Mouse (Mus musculus) heart, embryonic 12.5 days (tissue): ENCODE measurements around the gene Daam2. TPM values are rescaled to one million over a fixed set of nuclear protein-coding genes. Genes with fewer than 3 reads are reported as not detected.

ENCODE experiments used
- ATAC-seq: fragments of 200-750 bp; cut with Nextera tagmentation; 2 replicates; pipeline ENCODE4 v1.8.0; 2017; ENCODE audit warnings: moderate TSS enrichment, moderate library complexity; ENCODE audit not compliant: insufficient number of reproducible peaks, low FRiP score
- H3K27ac ChIP-seq: fragments of 300-500 bp; sonication (generic); 2 replicates; pipeline ENCODE4 v1.5.1; 2016; ENCODE audit warnings: mild to moderate bottlenecking, moderate library complexity; ENCODE audit not compliant: poor library complexity, severe bottlenecking
- H3K27me3 ChIP-seq: fragments of 300-500 bp; sonication (generic); replicated peaks from 2 replicates; pipeline ENCODE4 v1.6.1; 2016; ENCODE audit warnings: mild to moderate bottlenecking, moderate library complexity
- H3K36me3 ChIP-seq: fragments of 300-500 bp; sonication (generic); 2 replicates; pipeline ENCODE4 v1.6.1; 2016; ENCODE audit warnings: mild to moderate bottlenecking, moderate library complexity
- H3K4me1 ChIP-seq: fragments of 300-500 bp; sonication (generic); replicated peaks from 2 replicates; pipeline ENCODE4 v1.6.1; 2016; ENCODE audit warnings: mild to moderate bottlenecking
- H3K4me2 ChIP-seq: fragments of 300-500 bp; sonication (generic); 2 replicates; pipeline ENCODE4 v1.6.1; 2016; ENCODE audit warnings: mild to moderate bottlenecking, moderate library complexity
- H3K4me3 ChIP-seq: fragments of 300-500 bp; sonication (generic); 2 replicates; pipeline ENCODE4 v1.5.1; 2016; ENCODE audit warnings: mild to moderate bottlenecking
- H3K9ac ChIP-seq: fragments of 300-500 bp; sonication (generic); 2 replicates; pipeline ENCODE4 v1.6.1; 2016; ENCODE audit warnings: mild to moderate bottlenecking, moderate library complexity
- H3K9me3 ChIP-seq: fragments of 300-500 bp; sonication (generic); replicated peaks from 2 replicates; pipeline ENCODE4 v1.6.1; 2016; ENCODE audit warnings: mild to moderate bottlenecking, moderate library complexity
- WGBS: fragments of 180-500 bp; shearing (Covaris S2); methylation state at CpG from one replicate; pipeline ENCODE4 v1.1.7; 2016; 5-methylcytosine and 5-hydroxymethylcytosine counted together
- polyA plus RNA-seq: library from polyadenylated mRNA; unstranded; fragments of >200 nt; fragmentation: Nextera tagmentation; extraction: Ambion mirVana; gene quantifications from 2 replicates; pipeline ENCODE4 v1.2.1, GENCODE M21; 2016

Gene Daam2
- polyA plus RNA-seq, 1 experiment from 2014 or later: 4.1 TPM

DNA sequence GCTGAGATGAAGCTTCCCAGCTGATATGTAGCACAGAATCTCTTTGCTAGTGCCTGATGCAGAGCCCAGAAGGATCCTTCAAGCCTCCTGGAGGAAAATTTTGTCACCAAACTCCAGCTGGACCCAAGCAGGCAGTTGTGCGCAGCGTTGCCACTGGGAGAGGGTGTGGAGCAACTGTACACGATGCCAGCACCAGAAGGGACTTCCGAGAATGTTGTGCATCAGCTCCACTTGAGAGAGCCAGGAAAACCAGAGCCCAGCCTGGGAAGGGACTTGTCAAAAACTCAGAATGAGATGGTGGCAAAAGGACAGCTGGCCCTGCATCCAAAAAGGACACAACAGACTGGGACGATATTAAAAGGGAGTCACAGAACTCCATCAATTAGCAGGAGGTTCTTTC, 32.5 kb downstream of the Daam2 start:
- Histone ChIP-seq H3K27me3 (no peaks in the 10 kb centered on the region), H3K4me3 (no peak overlapping the region), H3K9ac (no peak overlapping the region), H3K36me3 (no peaks in the 10 kb centered on the region), H3K4me1 (peaks cover 25% of the 10 kb centered on the region), H3K4me2 (no peak overlapping the region), H3K9me3 (no peaks in the 10 kb centered on the region), H3K27ac (no peak overlapping the region)
- no peak for ATAC-seq
- 73% methylated on average over 5 of the region's 5 CpGs for WGBS

DNA sequence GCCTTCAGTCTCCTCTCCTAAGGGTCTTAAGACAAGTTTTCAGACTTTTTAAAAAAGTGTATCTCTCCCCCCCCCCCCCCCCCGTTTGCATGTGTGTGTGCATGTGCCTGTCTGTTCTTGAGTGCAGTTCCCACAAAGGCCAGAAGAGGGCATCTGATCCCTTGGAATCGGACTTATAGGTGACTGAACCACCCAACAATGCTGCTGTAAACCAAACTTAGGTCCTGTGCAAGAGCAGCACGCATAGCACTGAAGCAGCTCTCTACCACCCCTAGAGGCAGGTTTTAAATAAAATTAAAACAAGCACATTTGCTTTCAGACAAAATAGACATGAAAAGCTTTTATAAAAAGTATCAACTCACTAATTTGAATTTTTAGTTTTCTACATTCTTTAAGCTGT, 33.9 kb downstream of the Daam2 start:
- Histone ChIP-seq H3K4me2 (no peak overlapping the region), H3K4me1 (peaks cover 14% of the 10 kb centered on the region), H3K36me3 (no peaks in the 10 kb centered on the region), H3K4me3 (no peak overlapping the region), H3K27me3 (no peaks in the 10 kb centered on the region), H3K27ac (no peak overlapping the region), H3K9ac (no peak overlapping the region), H3K9me3 (no peaks in the 10 kb centered on the region)
- no peak for ATAC-seq
- WGBS: 26% methylated on average over 3 of the region's 3 CpGs

DNA sequence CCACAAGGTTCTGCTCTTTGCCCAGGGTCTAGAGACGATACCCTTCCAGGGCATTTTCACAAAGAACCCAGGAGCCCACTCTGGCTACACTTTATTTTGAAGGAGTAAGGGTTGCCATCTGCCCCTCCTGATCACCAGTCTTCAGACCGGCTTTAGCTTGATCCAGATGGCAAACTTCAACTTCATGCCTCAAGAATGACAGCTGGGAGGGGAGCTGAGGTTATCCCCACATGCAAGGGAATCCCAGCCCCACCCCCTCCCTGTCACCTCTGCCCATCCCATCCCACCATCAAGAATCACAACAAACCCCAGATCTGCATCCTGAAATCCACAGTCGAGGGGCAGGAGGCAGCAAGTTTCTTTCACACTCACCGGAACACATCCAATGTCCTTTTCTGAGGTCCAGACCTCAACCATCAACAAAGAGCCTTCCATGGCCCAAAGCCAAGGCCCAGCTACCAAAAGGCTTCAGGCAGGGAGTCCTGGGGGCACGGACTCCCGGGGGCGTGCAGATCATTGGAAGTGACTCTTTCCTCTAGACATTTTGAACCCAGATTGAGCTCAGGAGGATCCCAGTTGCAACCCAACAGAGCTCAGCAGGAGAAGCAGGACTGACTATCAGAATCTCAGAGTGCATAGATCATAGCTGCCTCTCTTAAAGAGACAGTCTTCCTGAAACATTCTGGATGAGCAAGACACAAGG, 35.5 kb downstream of the Daam2 start:
- Histone ChIP-seq H3K27me3 (no peaks in the 10 kb centered on the region), H3K4me2 (no peak overlapping the region), H3K9ac (no peak overlapping the region), H3K27ac (no peak overlapping the region), H3K9me3 (no peaks in the 10 kb centered on the region), H3K4me3 (no peak overlapping the region), H3K36me3 (no peaks in the 10 kb centered on the region), H3K4me1 (peaks cover 3% of the 10 kb centered on the region; the same call in 1 of the 2 replicates)
- no peak for ATAC-seq
- 36% methylated on average over 7 of the region's 7 CpGs for WGBS

DNA sequence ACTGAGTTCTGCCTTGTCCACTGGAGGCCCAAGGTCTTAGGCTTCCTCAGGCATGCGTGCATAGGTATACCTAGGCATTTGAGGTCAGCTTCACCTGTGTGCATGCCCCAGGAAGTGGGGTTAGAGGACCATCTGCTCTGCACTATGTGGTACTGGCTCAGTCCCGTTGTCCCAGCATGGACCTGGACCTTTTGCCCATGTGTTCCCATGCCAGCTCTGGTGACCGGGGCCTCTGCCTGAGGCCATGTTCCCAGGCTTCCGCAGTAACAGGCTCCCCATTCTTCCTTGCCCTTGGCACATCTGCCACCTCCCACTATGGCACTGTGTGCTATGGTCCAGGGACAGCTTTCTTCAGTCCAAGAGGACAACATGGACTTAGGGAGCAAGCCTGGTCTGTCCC, 36.1 kb downstream of the Daam2 start:
- 81% methylated on average over 4 of the region's 4 CpGs for WGBS
- peaks cover 3% of the 10 kb centered on the region; the same call in 1 of the 2 replicates for H3K4me1 ChIP-seq
- no peak for ATAC-seq
- H3K36me3 ChIP-seq: no peaks in the 10 kb centered on the region
- H3K27me3 ChIP-seq: no peaks in the 10 kb centered on the region
- no peak overlapping the region for H3K4me3 ChIP-seq
- H3K9me3 ChIP-seq: no peaks in the 10 kb centered on the region
- no peak overlapping the region for H3K4me2 ChIP-seq
- H3K27ac ChIP-seq: no peak overlapping the region
- no peak overlapping the region for H3K9ac ChIP-seq

DNA sequence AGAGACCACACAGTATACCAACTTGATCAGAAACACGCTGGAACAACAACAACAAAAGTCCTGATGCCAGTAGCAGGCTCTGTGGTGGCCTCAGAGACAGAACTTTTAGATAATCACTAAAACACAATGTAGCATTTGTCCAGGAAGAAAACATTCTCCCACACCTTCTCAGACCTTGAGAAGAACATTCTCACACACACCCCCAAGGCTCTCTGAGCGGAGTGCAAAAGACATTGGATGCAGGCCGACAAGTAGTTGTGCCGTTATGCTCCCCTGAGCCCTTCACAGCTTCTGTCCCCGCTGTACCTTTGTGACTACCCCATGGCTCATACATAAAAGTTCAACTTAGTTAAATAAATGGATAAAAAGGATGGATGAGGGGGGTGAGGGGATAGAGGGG, 37.6 kb downstream of the Daam2 start:
- ATAC-seq: no peak
- no peaks in the 10 kb centered on the region for H3K27me3 ChIP-seq
- no peak overlapping the region for H3K4me3 ChIP-seq
- H3K27ac ChIP-seq: no peak overlapping the region
- H3K36me3 ChIP-seq: no peaks in the 10 kb centered on the region
- 83% methylated on average over 5 of the region's 5 CpGs for WGBS
- no peaks in the 10 kb centered on the region for H3K9me3 ChIP-seq
- no peak overlapping the region for H3K4me2 ChIP-seq
- peaks cover 3% of the 10 kb centered on the region; the same call in 1 of the 2 replicates for H3K4me1 ChIP-seq
- H3K9ac ChIP-seq: no peak overlapping the region

DNA sequence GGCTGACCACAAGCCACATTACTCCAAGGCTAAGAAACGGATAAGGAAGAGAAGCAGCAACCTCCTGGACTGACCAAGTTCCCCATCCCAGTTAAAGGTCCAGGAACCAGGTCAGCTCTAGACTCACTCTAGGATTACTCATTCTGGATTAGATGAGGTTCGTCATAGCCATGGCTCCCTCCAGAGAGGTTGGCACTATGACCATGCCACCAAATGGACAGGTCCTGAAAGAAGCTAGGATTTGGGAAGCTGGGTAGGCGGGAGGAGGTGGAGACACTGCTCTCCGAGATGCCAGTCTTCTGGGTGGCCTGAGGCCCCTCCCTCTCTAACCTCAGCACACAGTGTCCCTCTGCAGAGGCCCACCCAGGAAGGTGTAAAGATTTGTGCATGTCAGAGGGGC, 38.2 kb downstream of the Daam2 start:
- no peaks in the 10 kb centered on the region for H3K36me3 ChIP-seq
- peaks cover 3% of the 10 kb centered on the region; the same call in 1 of the 2 replicates for H3K4me1 ChIP-seq
- H3K27me3 ChIP-seq: no peaks in the 10 kb centered on the region
- no peaks in the 10 kb centered on the region for H3K9me3 ChIP-seq
- no peak overlapping the region for H3K27ac ChIP-seq
- H3K4me2 ChIP-seq: no peak overlapping the region
- no peak overlapping the region for H3K9ac ChIP-seq
- 81% methylated on average over 4 of the region's 4 CpGs for WGBS
- no peak for ATAC-seq
- no peak overlapping the region for H3K4me3 ChIP-seq

DNA sequence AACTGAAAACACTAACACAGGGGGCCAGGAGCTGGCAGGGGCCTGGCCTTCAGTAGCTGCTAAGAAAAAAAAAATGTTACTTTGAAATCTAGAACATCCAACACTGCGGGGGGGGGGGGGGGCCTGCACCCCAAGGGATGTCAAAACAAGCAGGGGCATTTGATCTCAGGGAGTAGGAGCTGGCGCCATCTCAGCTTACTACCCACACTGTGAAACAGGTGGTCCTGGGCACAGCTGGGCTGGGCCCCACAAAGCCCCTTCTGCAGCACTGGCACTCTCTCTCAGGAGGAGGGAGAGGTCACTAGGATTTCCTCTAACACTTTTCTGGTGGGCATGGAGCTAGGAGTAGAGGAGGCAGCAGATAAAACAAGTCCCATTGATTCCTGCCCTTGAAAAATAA, 39.6 kb downstream of the Daam2 start:
- no peak overlapping the region for H3K4me2 ChIP-seq
- H3K36me3 ChIP-seq: no peaks in the 10 kb centered on the region
- H3K27ac ChIP-seq: no peak overlapping the region
- H3K9me3 ChIP-seq: no peaks in the 10 kb centered on the region
- 53% methylated on average over 2 of the region's 2 CpGs for WGBS
- no peak overlapping the region for H3K9ac ChIP-seq
- ATAC-seq: no peak
- H3K27me3 ChIP-seq: no peaks in the 10 kb centered on the region
- peaks cover 11% of the 10 kb centered on the region; the same call in 1 of the 2 replicates for H3K4me1 ChIP-seq
- H3K4me3 ChIP-seq: no peak overlapping the region

DNA sequence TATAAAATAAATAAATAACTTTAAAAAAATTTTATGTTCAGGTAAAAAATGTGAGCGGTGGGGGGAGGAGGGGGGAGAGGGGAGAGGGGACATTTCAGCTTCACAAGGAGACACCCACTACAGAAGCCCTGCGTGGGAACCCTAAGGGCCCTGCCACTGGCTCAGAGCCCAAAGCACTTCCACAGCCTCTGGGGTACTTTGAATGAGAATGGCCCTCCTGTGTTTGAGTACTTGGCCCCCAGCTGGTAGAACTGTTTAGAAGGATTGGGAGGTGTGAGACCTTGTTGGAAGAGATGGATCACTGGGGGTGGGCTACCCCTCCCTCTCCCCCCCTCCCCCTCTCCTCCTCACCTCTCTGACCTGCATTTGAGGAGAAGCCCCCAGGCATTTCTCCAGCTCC, 41.7 kb downstream of the Daam2 start:
- ATAC-seq: no peak
- Histone ChIP-seq H3K9ac (no peak overlapping the region), H3K4me3 (no peak overlapping the region), H3K27ac (no peak overlapping the region), H3K4me1 (peaks cover 9% of the 10 kb centered on the region; the same call in 1 of the 2 replicates), H3K27me3 (no peaks in the 10 kb centered on the region), H3K9me3 (no peaks in the 10 kb centered on the region), H3K36me3 (no peaks in the 10 kb centered on the region), H3K4me2 (no peak overlapping the region)
- WGBS: 26% methylated on average over 2 of the region's 2 CpGs

DNA sequence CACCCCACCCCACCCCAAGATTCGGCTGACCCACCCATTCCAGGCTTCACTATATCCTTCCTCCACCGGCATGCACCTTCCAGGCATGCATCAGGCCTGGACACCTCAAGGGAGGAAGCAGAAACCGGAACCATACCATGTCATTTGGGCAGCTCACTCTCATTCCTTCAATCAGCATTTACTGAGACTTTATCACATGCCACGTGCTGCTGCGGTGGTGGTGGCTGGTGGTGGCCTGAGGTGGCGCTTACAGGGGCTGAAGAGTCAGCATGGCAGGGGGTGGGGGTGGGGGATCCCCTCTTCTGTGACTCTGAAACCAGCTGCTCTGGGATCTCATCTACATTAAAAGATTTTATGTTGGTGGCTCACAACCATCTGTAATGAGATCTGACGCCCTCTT, 42.1 kb downstream of the Daam2 start:
- Histone ChIP-seq H3K9me3 (no peaks in the 10 kb centered on the region), H3K4me3 (no peak overlapping the region), H3K4me2 (no peak overlapping the region), H3K36me3 (no peaks in the 10 kb centered on the region), H3K9ac (no peak overlapping the region), H3K27me3 (no peaks in the 10 kb centered on the region), H3K4me1 (peaks cover 9% of the 10 kb centered on the region; the same call in 1 of the 2 replicates), H3K27ac (no peak overlapping the region)
- ATAC-seq: no peak
- WGBS: 42% methylated on average over 6 of the region's 7 CpGs

DNA sequence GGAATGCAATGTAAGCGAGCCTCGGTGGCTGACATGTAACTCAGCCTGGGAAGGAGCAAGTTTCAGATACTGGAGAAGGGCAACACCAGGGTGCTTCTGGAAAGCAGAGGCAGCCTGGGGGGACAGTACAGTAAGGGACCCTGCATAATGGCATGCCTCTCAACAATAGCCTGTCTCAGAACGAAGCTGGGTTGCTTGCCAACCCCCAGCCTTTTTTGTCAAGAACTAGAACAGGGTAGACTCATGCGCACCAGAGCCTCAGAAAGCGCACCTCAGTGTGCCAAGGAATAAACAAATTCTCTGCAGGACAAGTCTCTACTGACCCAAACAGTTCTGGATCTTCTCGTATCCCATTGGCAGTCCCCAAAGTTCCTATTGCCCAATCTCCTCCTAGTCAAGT, 43.5 kb downstream of the Daam2 start:
- H3K27me3 ChIP-seq: no peaks in the 10 kb centered on the region
- no peak overlapping the region for H3K27ac ChIP-seq
- 71% methylated on average over 6 of the region's 6 CpGs for WGBS
- no peak overlapping the region for H3K4me2 ChIP-seq
- H3K4me1 ChIP-seq: peaks cover 14% of the 10 kb centered on the region; the same call in 1 of the 2 replicates
- H3K36me3 ChIP-seq: no peaks in the 10 kb centered on the region
- H3K9ac ChIP-seq: no peak overlapping the region
- H3K9me3 ChIP-seq: no peaks in the 10 kb centered on the region
- H3K4me3 ChIP-seq: no peak overlapping the region
- ATAC-seq: no peak

DNA sequence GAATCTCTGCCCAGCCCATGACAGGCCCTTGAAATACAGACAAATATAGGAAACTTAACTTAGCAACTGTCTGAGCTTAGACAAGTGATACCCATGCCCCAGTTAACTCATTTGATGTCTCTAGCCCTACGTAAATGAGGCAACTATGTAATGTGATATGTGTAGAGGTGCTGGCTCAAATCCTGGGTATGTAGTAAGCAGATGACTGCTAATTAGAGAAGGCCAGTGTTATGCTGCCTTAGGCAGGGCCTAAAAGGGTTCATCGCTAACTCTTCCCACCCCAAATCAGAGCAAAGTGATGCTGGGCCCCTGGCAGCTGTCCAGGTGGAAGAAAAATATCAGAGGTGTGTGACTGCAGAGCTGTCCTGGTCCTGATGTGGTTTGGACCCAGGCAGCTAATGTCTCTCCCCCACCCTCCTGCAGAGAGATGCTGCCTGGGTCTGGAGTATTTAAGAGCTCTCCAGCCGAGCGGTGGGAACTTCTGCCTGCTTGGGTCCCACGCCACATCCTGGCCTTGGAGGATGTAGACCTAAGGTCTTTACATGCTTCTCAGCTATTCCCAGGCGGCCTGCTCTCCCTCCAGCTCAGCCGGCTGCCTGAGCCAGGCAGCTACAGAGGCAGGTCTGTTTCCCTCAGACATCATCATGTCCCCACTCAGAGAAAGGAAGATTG, 44.4 kb downstream of the Daam2 start:
- WGBS: 62% methylated on average over 7 of the region's 7 CpGs
- no peak overlapping the region for H3K4me2 ChIP-seq
- no peak for ATAC-seq
- H3K36me3 ChIP-seq: no peaks in the 10 kb centered on the region
- H3K4me3 ChIP-seq: no peak overlapping the region
- peaks cover 16% of the 10 kb centered on the region; the same call in 1 of the 2 replicates for H3K4me1 ChIP-seq
- no peaks in the 10 kb centered on the region for H3K9me3 ChIP-seq
- H3K27ac ChIP-seq: no peak overlapping the region
- no peak overlapping the region for H3K9ac ChIP-seq
- H3K27me3 ChIP-seq: no peaks in the 10 kb centered on the region
